Mouse (Mus musculus): ENCODE data around the gene Lurap1. TPM values are rescaled to one million over a fixed set of nuclear protein-coding genes. Genes with fewer than 3 reads are reported as not detected.

The Lurap1 gene
- polyA plus RNA-seq (2017; shearing (Covaris generic)) = 0.90 TPM

GRCm38 (mm10) chr4:116151238-116151637 is at the start of gene Lurap1:
TSS of gene Lurap1 (minus strand) at chr4:116151338.

GRCm38 (mm10) chr4:116173072-116173471 is 21.9 kb upstream of the Lurap1 start, which contains the start of the genes 1700042G07Rik and Gm49337:
TSS of gene 1700042G07Rik (plus strand) at chr4:116173372.
TSS of gene Gm49337 (plus strand) at chr4:116173384.

GRCm38 (mm10) chr4:116167404-116167803 is 16.3 kb upstream of the Lurap1 start, which contains the start of gene Tspan1:
TSS of gene Tspan1 (minus strand) at chr4:116167601.

GRCm38 (mm10) chr4:116123602-116124519 is 27.3 kb downstream of the Lurap1 start, which contains the start of the genes Rad54l and Pomgnt1:
TSS of gene Rad54l (minus strand) at chr4:116123690.
TSS of gene Pomgnt1 (plus strand) at chr4:116123840.

Other genes starting within 250 kb of the Lurap1 start
- not detected for gene Dmbx1, start 211.4 kb downstream of the Lurap1 start, polyA plus RNA-seq (2017; shearing (Covaris generic))
- 147 TPM for gene Faah, start 133.4 kb downstream of the Lurap1 start, polyA plus RNA-seq (2017; shearing (Covaris generic))
- 35.6 TPM for gene Nsun4, start 97.5 kb downstream of the Lurap1 start, polyA plus RNA-seq (2017; shearing (Covaris generic))
- 446 TPM for gene Uqcrh, start 76.3 kb downstream of the Lurap1 start, polyA plus RNA-seq (2017; shearing (Covaris generic))
- gene Lrrc41, start 76.1 kb downstream of the Lurap1 start, polyA plus RNA-seq (2017; shearing (Covaris generic)) = 49.2 TPM
- gene Rad54l, start 27.6 kb downstream of the Lurap1 start, polyA plus RNA-seq (2017; shearing (Covaris generic)) = 5.9 TPM
- 10.6 TPM for gene Pomgnt1, start 27.5 kb downstream of the Lurap1 start, polyA plus RNA-seq (2017; shearing (Covaris generic))
- gene Tspan1, start 16.3 kb upstream of the Lurap1 start, polyA plus RNA-seq (2017; shearing (Covaris generic)) = not detected
- not detected for gene 1700042G07Rik, start 22.0 kb upstream of the Lurap1 start, polyA plus RNA-seq (2017; shearing (Covaris generic))
- not detected for gene Gm49337, start 22.0 kb upstream of the Lurap1 start, polyA plus RNA-seq (2017; shearing (Covaris generic))
- 4.8 TPM for gene Pik3r3, start 70.3 kb upstream of the Lurap1 start, polyA plus RNA-seq (2017; shearing (Covaris generic))